Mouse (Mus musculus) CH12.LX (cell line): Measurements from ENCODE around the gene Acsm2.

Experiments
- POLR2A ChIP-seq: IDR thresholded peaks from 2 replicates; pipeline ENCODE4 v1.6.1; 2011; ENCODE audit warnings: low read depth, mild to moderate bottlenecking, improper control_type of control experiment, low read length
- SMC3 ChIP-seq: IDR thresholded peaks from 2 replicates; pipeline ENCODE4 v1.6.1; 2011; ENCODE audit warnings: low read depth, low read length, improper control_type of control experiment

GRCm38 (mm10) chr7:119526486-119526885, 27.7 kb upstream of the Acsm2 start:
- TF ChIP-seq SMC3 (no peak), POLR2A (no peak)
